Mouse (Mus musculus): ENCODE measurements at regions not wholly inside any gene's neighbourhood (a gene's known extent, or its start where the extent isn't known, plus 50 kb on each side); places are given as distances from the start of the nearest gene placed in this dataset.

DNA sequence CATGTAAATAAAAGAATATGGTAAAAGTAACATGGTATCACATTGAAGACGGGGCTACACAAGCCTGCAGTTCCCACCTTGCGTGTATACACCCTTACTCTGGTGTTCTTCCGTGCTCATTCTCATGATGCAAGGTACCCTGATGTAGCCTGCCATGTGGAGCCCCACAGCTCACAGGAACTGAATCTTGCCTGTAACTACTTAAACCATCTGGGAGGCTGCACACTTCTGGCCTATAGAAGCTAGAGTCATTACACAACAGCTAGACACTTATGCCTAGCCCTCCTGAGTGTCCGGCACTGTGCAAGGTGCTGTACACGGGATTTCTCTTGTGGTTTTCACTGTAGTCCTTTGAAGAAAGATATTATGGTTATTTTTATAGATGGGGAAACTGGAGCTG lies 210.8 kb upstream of the Map3k1 start:
- TF ChIP-seq CTCF (IDR thresholded peaks at IDR 0.05) (no peak), POLR2A (IDR thresholded peaks at IDR 0.05; ENCODE audit: insufficient read depth, low read depth, low read length) (no peak)

All from heart, adult 2 months (tissue).